Mouse (Mus musculus) megakaryocyte, embryonic 14.5 days (primary cell): ENCODE results near the gene Gna15. TPM values are rescaled to one million over a fixed set of nuclear protein-coding genes. Genes with fewer than 3 reads are reported as not detected.

Experiments used
- H3K27me3 ChIP-seq: replicated peaks from 2 replicates; pipeline ENCODE3; 2012; ENCODE audit warnings: inconsistent platforms
- H3K36me3 ChIP-seq: replicated peaks from 2 replicates; pipeline ENCODE3; 2012; ENCODE audit warnings: low read length, inconsistent platforms, mixed read lengths
- H3K4me1 ChIP-seq: 2 replicates; pipeline ENCODE4 v1.6.1; 2012; ENCODE audit warnings: inconsistent platforms
- H3K4me3 ChIP-seq: replicated peaks from 2 replicates; pipeline ENCODE3; 2012; ENCODE audit warnings: moderate library complexity, mild to moderate bottlenecking, inconsistent platforms
- H3K9me3 ChIP-seq: 2 replicates; pipeline ENCODE4 v1.6.1; 2012; ENCODE audit warnings: inconsistent platforms
- FLI1 ChIP-seq: IDR thresholded peaks from 2 replicates; pipeline ENCODE4 v1.6.1; 2012; ENCODE audit warnings: low read length, inconsistent platforms, mixed read lengths
- GATA1 ChIP-seq: IDR thresholded peaks from 3 replicates; pipeline ENCODE4 v1.6.1; 2012; ENCODE audit warnings: mixed read lengths, low read length, inconsistent platforms, borderline replicate concordance
- polyA plus RNA-seq: library from polyadenylated mRNA; stranded (reverse); fragments of >175 nt; gene quantifications from 2 replicates; pipeline ENCODE4 v1.2.3, GENCODE M21; 2012; ENCODE audit warnings: low replicate concordance; ENCODE audit not compliant: insufficient read depth

Gna15 gene
- polyA plus RNA-seq, 1 experiment: 31.7 TPM

DNA sequence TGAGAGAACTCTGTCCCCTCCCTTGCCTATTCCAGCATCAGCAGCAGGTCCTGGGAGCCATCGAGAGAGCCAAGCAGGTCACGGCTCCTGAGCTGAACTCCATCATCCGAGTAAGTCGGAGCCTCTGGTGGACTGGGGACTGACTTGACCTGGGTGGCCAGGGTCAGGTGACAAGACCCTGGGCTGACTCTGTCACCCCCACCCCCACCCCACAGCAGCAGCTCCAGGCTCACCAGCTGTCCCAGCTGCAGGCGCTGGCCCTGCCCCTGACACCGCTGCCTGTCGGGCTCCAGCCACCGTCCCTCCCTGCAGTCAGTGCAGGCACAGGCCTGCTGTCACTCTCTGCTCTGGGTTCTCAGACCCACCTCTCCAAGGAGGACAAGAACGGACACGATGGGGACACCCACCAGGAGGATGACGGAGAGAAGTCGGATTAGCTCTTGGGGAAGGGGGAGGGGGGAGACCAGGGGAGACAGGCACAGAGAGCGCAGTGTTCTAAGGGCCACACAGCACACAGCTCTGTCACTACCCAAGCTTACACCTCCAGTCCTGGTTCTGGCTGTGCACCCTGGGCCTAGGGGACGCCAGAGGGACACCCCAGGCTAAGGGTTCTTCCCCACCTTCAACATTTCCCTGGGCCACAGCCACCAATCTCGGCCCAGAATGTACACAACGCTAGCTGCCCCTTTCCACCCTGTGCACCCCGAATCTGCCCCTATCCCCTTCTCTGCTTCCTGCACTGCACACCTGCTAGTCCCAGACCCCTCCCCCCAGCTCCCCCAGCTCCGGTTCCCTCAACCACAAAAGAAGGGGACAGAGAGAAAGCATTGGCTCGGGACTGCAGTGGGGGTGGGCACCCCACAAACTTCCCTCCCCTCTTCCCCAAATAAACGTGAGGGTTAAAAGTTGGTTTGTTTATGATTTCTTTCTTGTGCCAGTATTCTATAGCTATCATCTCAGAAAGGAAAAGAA is 41.5 kb upstream of the Gna15 start:
- Histone ChIP-seq H3K27me3 (no peaks in the 10 kb centered on the region), H3K9me3 (no peaks in the 10 kb centered on the region), H3K36me3 (peaks cover 68% of the 10 kb centered on the region), H3K4me1 (peaks cover 84% of the 10 kb centered on the region), H3K4me3 (no peak overlapping the region)
- no peak for TF ChIP-seq FLI1
- no peak for TF ChIP-seq GATA1

DNA sequence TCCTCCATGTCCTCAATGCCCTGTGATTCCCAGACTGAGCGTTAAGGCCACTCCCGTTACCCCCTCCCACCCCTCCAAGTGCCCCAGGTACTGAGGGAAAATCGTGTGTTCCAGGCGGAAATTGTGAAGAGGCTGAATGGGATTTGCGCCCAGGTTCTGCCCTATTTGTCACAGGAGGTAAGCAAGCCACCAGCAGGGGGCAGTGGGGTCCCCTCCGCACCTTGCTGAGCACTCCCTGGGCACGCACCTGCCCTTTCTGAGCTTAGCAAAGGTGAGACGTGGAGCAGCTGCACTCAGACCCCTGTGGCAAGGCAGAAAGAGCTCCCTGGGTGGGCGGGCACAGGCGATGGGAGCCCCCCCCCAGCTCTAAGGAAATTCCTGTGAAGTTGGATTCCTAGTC is 40.7 kb upstream of the Gna15 start:
- no peaks in the 10 kb centered on the region for H3K27me3 ChIP-seq
- peaks cover 76% of the 10 kb centered on the region for H3K4me1 ChIP-seq
- H3K36me3 ChIP-seq: peaks cover 68% of the 10 kb centered on the region
- no peak overlapping the region for H3K4me3 ChIP-seq
- no peaks in the 10 kb centered on the region for H3K9me3 ChIP-seq
- TF ChIP-seq FLI1: no peak
- no peak for TF ChIP-seq GATA1

DNA sequence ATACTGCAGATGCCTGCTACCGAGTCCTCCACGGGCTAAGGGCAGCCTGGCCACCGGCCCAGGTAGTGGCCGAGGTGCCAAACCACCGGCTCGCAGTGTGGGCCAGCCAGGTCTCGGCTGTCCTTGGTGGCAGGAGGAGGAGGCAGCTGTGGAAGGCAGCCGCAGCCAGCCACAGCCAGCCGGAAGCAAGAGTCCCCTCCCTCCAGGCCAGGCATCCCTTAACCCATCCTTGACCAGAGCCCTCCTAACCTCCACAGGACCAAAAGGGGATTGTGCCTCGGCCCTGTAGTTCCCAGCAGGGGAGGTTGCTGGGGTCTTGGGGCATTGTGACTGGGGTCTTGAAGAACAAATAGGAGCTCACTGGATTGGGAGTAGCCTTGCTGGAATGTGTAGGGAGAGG is 40.2 kb upstream of the Gna15 start:
- H3K4me1 ChIP-seq: peaks cover 71% of the 10 kb centered on the region
- H3K4me3 ChIP-seq: no peak overlapping the region
- H3K27me3 ChIP-seq: no peaks in the 10 kb centered on the region
- peaks cover 68% of the 10 kb centered on the region for H3K36me3 ChIP-seq
- H3K9me3 ChIP-seq: no peaks in the 10 kb centered on the region
- TF ChIP-seq GATA1 (no peak), FLI1 (no peak)

DNA sequence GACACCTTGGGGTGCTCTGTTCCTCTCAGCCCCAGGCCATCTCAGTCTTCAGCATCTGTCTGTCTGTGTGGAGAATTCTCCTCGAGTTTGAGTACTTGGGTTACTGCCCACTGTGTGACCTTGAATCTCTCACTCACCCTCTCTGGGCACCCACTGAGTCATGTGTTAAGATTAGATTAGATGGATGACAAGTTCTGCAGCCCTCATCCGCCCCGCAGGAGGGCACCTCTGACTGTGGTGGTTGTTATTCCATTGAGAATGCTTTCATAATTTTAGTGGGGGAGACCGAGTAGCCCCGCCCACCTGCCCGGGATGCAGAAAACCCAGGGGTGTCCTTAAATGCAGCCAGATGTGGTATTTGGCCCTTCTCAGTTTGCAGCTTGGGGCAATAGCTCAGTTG is 39.5 kb upstream of the Gna15 start:
- Histone ChIP-seq H3K4me1 (peaks cover 70% of the 10 kb centered on the region), H3K4me3 (no peak overlapping the region), H3K27me3 (no peaks in the 10 kb centered on the region), H3K36me3 (peaks cover 68% of the 10 kb centered on the region), H3K9me3 (no peaks in the 10 kb centered on the region)
- TF ChIP-seq FLI1 (no peak), GATA1 (no peak)

DNA sequence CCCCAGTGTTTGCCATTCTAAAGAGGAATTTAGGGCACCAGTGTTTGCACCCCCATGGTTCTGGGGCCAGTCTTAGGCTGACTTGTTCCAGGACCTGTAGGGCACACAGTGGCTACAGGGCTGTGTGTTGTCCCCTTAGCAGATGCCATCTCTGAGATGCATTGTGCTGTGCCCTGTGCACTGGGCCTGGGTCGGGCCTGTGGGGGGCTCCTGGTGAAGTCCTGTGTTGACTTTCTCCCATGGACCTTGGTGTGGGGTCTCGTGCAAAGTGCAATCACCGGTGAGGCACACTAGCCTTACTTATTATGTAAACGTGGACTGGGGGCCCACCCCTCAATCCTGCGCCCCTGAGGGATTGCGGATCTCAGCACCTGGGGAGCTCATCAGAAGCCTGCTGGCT is 38.4 kb upstream of the Gna15 start:
- peaks cover 64% of the 10 kb centered on the region for H3K36me3 ChIP-seq
- TF ChIP-seq FLI1 (no peak), GATA1 (no peak)
- no peaks in the 10 kb centered on the region for H3K9me3 ChIP-seq
- peaks cover 68% of the 10 kb centered on the region for H3K4me1 ChIP-seq
- peak overlapping the region; percentile 46 for H3K4me3 ChIP-seq
- H3K27me3 ChIP-seq: no peaks in the 10 kb centered on the region

DNA sequence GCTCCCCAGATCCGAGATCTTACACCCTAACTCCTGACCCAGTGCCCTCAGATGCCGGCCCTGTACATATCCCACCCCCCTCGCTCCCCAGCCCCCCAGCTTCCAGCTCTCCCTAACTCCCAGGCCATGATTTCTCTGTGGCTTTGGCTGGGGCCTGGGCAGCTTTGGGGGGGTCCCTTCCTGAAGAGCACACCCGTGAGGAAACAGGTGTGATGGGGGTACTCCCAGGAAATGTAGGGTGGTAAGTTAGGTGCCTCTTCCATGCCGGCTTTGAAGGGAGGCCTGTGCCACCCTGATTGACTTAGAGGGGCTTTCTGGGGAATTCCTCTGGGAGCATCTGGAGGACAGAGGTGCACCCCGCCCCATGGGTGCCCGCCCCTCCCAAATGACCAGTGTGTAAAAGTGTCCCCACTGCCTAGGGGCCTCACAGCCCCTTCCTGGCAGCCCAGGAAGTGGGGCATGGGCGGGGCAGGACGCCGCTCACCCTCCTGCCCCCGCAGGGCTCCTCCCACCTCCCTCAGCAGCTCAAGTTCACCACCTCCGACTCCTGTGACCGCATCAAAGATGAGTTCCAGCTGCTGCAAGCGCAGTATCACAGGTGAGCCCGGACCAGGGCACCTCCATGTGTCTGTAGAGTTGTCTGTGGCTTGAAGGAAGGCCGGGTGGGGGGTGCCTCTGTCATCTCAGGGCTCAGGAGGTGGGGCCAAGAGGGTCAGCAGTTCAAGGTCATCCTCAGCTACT is 36.9 kb upstream of the Gna15 start:
- no peak for TF ChIP-seq GATA1
- TF ChIP-seq FLI1: no peak
- peaks cover 64% of the 10 kb centered on the region for H3K4me1 ChIP-seq
- H3K4me3 ChIP-seq: peak overlapping the region; percentile 99

DNA sequence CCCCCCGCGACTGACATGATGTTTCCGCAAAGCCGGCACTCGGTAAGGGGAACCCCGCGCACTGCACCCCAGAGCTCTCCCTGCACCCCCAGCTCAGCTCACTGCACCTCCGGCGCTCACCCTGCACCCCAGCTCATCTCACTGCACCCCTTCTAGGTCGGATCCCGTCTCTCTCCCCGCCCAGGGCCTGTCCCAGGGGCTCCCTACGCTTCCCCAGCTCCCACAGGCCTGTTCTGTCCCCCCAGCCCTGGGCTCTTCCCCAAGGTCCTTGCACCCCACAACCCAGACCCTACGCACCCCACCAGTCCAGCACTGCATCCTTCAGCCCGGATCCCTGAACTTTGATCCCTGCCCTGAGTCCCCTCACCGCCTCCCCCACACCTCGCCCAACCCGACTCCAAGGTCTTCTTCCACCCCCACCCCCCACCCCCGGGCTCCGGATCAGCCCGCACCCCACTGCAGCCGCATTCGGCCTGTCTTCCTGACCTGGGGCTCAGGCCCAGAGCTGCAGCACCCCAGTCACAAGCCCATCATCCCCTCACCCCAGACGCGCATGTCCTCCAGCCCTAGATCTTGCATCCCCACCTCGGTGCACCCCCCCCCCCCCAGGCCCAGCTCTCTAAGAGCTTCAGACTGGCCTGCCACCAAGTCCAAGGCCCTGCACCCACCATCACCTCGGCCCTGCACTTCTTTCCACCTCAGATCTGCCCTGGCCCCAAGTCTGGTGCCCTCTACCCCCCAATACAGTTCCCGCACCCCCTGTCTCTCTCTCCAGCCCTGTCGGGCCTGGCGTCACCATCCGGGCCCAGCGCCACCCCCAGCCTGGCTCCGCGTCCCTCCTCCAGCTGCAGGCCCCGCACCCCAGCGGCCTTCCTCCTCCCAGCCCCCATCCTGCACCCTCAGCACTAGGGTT is 35.9 kb upstream of the Gna15 start:
- H3K4me1 ChIP-seq: peaks cover 55% of the 10 kb centered on the region
- no peak for TF ChIP-seq FLI1
- no peak for TF ChIP-seq GATA1
- H3K9me3 ChIP-seq: no peaks in the 10 kb centered on the region
- peaks cover 39% of the 10 kb centered on the region for H3K36me3 ChIP-seq
- H3K27me3 ChIP-seq: no peaks in the 10 kb centered on the region
- H3K4me3 ChIP-seq: peak overlapping the region; percentile 99

More for the DNA sequence above, 36.9 kb upstream of the Gna15 start:
- H3K36me3 ChIP-seq: peaks cover 49% of the 10 kb centered on the region
- no peaks in the 10 kb centered on the region for H3K9me3 ChIP-seq
- H3K27me3 ChIP-seq: no peaks in the 10 kb centered on the region

DNA sequence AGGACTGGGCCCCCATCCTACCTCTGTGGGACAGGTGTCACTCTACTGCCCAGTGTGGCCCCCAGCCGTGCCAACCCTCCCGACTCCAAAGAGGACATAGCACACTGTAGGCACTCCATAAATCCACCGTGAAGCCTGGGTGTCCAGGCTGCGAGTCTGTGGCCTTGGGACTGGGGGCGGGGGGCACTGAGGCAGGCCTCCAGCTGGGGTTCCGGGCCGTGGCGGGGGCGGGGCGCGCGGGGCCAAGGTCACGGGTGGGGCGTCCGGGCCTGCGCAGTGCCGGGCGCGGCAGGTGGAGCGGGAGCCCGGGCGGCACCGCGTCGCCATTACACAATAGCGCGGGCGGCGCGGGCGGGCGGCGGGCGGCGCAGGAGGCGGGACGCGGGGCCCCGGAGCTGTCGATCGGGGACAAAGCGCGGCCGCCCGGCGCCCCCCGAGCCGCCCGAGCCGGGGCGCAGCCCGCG is 35.2 kb upstream of the Gna15 start, which contains the start of gene Aes:
Aes (plus strand) TSS at position 326 of the 464 bp plus-strand sequence.
- no peaks in the 10 kb centered on the region for H3K27me3 ChIP-seq
- peaks cover 32% of the 10 kb centered on the region for H3K36me3 ChIP-seq
- H3K4me3 ChIP-seq: peak within 1 kb of the TSS; percentile 99
- H3K9me3 ChIP-seq: no peaks in the 10 kb centered on the region
- H3K4me1 ChIP-seq: peaks cover 49% of the 10 kb centered on the region
- TF ChIP-seq GATA1 (no peak), FLI1 (no peak)

DNA sequence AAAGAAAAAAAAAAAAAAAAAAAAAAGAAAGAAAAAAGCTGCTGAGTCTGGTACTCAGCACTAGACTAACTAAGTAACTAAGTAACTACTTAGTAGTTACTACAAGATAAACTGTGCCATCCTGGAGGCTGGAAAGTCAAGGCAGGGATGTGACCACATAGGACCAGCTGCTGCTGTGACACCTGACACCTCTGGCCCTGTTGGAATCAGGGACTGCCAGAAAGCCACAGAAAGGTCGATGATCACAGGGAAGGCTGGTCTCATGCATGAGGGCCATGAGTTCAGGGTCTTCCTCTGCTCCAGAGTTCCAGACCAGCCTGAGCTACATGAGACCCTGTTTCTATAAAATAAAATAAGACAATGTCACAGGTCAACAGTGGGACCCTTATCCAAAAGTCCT is 33.5 kb upstream of the Gna15 start:
- TF ChIP-seq FLI1 (no peak), GATA1 (no peak)
- H3K4me1 ChIP-seq: peaks cover 32% of the 10 kb centered on the region
- peaks cover 15% of the 10 kb centered on the region for H3K36me3 ChIP-seq
- peaks cover 4% of the 10 kb centered on the region; the same call in 1 of the 2 replicates for H3K9me3 ChIP-seq
- no peak overlapping the region for H3K4me3 ChIP-seq
- H3K27me3 ChIP-seq: no peaks in the 10 kb centered on the region
